Mouse (Mus musculus) lung, postnatal 14 days (tissue): ENCODE results near the gene Ift74.
A peak's percentile ranks its signal among the peaks of the same experiment; 100 is the strongest.
"Not testable (repeated sequence)": the region's sequence is repeated elsewhere in the genome, so short reads cannot be mapped to it uniquely, and the experiment has no call there.

Experiments
- DNase-seq: peaks from one replicate; pipeline ENCODE4 v3.0.0; 2021

The Ift74 gene

DNA sequence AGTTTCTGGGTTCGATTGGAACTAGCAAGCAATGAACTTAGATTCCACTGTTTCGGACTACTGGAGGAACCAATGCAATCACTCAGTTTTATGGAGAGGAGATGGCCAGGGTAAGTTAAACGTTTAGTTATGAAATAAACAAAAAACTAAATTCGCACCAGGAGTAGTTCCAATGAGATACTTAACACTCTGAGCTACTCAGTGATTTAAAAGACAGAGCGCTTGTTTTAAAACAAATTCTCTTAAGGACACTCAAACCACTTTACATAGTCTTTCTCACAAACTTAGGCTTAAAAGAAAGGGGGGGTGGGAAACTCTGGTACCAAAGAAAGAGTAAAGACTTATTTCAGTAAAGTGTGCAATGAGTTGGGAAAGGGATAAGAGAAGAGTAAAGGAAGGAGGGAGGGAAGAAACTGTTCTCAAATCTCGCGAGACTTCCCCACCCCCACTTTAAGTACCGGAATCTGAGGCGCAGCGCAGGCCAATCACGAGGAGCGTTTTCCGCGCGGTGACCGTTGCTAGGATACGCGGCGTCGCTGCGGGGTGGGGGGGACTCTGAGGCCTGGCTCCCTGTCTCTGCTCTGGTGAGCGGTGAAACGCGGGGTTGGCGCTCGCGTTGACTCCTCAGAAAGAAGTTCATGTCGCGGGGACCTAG, at the start of gene Ift74:
Gene Ift74, plus strand, starts transcription at position 520 of the 655 bp plus-strand sequence.
- DNase-seq = peak; percentile 95

DNA sequence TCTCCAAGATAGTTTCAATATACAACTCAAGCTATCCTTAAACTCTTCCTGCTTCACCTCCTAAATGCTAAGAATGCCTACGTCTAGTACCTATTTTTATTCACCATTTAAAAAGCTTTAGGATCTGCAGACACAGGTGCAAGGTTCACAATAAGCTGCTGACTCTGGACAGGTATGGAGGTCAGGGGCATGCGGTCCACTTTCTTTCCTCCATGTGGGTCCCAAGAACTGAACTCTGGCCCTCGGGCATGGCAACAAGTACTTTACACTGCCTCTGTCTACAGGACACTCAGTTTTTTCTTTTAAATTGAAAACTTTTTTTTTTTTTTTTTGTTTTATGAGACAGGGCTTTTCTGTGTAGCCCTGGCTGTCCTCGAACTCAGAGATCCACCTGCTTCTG, 41.6 kb upstream of the Ift74 start:
- DNase-seq = no peak

DNA sequence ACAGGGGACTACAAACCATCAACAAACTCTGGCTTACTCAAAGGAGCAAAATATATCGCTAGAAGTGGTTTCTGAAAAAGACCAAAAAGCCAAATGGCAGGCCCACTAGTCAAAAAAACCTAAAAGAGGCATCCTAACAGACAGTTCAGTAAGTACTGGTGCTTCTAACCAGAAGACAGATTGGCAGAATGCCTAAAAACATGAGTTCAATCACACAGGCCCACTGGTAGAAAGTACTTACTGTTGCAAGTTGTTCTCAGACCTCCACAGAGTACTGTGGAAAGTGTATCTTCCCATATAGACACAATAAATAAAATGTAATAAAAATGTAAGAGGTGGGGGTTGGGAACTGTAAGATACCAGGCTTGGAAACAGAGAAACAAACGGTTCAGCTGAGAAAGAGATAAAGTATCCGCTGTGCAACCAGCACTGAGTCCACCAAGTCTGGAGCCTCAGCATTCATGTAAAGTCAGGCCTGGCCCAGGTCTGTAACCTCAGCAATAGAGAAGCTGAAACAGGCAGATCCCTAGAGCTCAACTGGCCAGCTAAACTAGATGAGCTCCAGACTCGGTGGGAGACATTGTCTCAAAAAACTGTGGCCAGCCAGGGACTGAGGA, 22.4 kb upstream of the Ift74 start:
- no peak for DNase-seq

DNA sequence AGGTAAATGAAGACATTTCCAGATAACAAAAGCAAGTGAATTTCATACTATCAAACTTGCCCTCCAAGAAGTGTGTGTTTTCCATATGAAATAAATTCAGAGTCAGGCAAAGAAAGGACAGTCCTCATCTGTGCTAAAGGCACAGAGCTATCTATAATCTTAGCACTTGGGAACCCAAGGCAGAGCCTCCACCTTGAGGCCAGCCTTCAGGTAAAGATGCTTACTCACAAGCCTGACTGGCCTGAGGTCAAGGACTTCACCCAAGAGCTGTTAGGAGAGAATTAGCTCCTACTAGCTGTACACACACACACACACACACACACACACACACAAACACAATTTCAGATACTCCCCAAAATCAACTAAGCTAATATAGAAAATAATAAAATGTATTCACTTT, 21.6 kb upstream of the Ift74 start:
- DNase-seq = no peak

DNA sequence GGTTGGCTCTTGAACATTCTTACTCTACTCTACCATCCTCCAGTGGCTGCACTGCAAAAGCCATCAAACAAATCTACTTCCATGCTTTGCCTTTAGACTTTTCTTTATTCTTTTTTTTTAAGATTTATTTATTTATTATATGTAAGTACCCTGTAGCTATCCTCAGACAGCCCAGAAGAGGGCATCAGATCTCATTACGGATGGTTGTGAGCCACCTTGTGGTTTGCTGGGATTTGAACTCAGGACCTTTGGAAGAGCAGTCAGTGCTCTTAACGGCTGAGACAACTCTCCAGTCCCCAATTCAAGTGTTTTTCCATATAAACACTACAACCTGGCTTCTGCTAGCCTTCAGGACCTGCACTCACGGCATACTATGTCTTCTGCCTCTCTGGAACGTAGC, 12.9 kb upstream of the Ift74 start:
- DNase-seq = no peak

DNA sequence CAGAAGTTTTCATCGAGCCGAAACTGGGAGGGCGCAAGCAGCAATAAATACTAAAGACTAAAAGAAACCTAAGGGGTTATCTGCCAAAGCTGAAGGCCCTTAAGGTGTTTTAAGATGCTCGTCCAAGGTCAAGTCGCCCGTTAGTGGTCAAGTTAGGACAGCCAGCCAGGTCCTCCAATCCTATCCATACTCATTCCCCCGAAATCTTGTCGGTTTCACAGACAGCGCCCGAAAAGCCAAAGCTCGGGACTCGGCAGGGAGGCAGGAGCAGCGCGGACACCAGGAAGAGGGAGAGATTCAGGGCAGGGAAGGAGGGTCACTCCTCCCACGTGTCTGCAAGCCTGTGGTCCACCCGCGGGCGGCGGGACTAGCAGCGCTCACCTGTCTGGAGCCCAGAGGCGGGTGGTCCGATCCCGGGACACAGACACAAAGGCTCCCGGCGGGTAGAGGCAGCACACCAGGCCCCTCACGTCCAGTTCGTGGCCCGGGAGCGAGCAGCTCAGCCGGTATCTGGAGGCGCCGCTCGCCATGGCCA, 11.7 kb upstream of the Ift74 start:
- no peak for DNase-seq

DNA sequence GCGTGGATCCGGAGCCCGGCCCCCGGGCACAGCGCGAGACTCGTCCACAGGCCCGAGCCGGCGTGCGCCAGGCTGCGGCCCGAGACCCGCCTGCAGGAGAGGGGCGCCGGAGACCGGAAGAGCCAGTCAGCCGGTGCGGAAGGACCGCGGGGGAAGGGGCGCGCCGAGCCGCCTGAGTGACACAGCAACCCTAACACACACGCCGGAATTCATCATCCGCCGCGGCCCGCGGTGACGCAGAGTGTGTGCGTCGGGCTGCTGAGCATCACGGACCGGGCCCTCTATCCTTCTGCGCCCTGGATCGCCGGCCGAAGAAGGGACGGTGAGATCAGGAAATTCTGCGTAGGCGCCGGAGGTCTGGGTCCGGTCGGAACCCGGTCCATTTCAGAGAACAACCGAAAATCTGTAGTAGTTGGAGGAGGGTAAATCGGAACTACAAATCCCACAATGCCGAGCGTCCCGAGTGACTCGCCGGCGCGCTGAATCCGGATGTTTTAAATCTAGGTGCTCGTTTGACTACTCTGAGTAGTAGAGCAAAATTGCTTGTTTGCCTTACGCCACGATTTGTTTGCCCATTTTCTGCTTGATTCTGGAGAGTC, 11.2 kb upstream of the Ift74 start, which contains the start of gene Plaa:
Gene Plaa, minus strand, starts transcription at position 214 of the 599 bp plus-strand sequence.
- peak; percentile 90 for DNase-seq

DNA sequence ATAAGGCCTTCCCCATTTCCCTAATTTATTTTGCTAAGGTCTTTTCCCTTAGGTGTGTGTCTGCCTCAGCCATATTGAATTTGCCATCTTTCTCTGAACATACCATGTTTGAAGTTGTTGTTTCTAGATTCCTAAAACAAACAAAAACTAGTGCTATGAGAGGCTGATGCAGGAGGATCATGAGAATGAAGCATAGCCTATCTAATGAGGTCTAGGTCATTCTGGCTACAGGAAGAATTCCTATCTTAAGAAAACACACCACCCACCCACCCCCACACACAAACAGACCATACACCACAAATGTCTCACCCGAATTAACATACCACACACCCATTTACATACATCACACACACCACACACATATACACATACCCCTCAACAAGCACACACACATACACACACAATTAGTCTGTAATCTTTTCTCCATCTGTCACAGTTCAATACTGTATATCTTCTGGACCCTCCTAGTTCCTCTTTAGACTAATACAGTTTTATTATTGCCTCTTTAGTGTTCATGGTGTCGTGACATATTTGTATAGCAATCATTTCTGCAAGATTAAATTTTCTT, 9.8 kb upstream of the Ift74 start:
- DNase-seq = no peak

DNA sequence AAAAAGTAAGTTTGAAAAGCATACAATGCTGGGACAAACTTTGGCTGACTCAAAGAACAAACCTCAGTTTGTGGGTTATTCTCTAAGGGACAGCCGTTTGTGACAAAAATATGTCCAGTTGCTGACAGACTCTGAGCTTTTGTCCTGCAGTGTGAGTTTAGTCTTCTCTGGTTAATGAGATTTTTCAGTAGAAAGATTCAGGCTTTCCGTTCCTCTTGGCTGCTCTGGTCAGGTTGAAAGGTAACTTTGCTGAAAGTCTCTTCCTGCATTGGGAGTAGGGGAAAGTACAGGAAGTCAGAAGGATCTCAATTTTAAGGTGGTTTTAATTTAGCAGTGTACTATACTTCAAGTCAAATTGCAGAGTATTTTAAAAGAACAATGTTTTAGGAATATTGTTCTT, 8.7 kb upstream of the Ift74 start:
- DNase-seq = no peak

DNA sequence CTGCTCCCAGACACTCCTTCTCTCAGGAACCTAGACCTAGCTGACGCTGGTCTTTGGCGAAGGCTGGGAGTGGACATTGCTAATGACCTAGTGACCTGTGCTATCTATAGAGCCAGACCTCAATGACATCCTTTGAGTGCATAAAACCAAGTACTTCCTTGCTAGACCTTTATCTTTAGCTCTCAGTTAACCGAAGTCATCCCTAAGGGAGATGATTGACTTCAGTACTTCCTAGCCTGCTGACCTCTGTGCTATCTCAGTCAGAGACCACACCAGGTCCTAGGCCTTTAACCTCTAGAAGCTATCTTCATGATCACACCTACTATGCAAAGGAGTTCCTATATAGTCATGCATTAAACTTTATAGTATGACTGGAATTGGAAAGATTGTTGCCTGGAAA, 4.0 kb upstream of the Ift74 start:
- no peak for DNase-seq

DNA sequence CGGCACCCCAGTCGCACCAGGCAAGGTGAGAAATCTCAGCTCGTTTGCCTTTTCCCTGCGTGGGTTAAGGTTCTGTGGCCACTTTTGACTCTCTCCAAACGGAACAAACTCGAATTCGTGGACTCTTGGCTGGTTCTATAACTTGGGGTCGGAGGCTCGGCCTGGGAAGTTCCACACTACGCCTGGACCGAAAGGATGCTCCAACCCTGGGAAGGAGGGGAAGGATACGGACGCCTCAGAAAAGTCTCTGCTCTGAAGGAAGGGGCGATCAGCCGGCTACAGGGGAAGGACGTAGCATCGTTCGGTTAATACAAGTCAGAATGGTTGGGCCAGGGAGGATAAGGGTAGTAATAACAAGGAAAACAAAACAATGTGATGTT, 326 bp downstream of the Ift74 start:
- DNase-seq = no peak

DNA sequence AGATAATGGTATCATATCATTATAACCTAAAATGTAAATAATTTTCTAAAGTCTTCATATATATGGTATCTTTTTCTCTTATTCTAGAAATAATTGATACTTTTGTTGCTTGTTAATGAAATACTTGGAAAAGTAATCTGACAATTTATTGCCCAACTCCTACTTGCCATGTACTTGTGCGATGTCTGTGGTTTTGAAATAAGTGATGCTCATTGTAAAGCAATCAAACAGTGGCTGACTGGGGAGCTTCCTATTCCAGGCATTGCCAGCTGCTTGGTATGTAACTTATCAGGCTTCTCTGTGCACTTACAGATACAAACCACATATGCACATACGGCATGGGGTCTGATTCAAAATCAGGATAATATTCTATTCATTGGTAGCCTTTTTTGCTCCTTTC, 5.8 kb downstream of the Ift74 start:
- no peak for DNase-seq

DNA sequence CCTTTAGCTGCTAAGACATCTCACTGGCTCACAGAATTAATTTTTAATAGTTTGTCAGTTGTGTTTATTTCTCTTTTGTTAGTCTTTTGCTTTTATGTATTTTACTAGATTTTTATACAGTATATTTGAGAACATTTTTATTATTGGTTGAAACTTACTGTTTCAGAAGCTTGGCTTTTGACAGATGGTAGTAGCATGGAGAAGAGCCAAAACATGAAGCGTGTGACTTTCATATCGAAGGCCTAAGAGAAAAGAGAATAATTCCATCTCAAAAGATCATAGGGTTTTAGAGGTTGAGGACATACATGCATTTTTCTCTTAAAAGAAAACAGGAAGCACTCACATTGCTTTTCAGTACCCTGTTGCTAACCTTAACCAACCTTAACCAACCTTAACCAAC, 28.9 kb downstream of the Ift74 start:
- DNase-seq = no peak

DNA sequence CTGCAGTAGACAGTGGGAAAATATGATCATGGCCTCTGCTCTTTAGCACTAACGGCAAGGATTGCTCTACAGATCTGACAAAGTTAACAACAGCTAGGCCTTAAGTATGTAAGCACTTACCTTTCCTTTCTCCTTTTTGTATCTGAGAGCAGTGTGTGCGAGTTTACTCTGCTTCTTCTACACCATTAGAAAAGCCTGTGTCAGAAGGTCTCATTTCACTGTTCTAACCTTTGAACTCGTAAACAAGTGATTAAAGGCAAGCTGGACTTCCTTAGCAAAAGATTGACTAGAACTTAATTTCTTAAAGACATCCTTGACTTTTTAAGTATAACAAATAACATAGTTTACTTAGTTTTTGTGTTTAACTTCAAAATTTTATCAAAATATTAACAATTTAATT, 35.6 kb downstream of the Ift74 start, which contains the start of gene Lrrc19:
Gene Lrrc19, minus strand, starts transcription at position 225 of the 400 bp plus-strand sequence.
- DNase-seq = no peak

DNA sequence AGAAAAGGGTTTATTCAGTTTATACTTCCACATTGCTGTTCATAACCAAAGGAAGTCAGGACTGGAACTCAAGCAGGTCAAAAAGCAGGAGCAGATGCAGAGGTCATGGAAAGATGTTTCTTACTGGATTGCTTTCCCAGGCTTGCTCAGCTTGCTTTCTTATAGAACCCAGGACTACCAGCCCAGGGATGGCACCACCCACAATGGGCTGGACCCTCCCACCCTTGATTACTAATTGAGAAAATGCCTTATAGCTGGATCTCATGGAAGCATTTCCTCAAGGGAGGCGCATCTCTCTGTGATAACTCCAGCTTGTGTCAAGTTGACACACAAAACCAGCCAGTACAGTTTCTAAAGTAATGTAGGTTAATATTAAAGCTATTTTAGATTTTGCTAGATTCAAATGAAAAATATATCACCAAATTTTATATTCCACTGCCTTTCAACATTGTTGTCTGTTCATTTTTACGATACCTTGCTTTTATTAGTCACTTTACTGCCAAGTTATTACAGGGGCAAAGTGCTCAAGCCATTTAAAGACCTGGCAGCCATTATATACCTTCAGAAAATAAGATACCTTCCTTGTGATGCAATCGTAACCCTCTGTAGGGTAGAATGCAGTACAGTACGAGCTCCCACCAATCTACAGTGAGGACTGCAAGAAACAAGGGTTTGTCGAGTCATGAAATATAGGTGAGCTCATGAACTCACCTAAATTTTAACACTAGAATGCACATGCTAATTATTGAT, 36.3 kb downstream of the Ift74 start:
- DNase-seq = not testable (repeated sequence)

DNA sequence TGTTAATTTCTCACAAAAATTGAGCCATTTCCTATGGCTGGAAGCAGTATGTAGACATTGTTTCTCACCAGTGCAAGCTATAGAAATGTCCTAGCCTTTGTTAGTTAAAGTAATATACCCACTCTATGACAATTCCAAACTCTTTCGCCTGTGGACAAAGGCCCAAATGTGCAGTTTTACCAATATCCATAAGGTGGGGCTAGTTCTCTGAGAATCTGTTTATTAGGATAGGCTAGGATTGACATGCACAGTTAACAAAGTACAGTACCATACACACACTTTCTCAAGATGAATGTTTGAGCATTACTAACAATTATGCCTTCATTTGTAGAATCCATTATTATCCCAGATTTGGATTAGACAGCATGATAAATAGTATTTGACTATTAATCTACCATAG, 55.4 kb downstream of the Ift74 start:
- DNase-seq = peak; percentile 37

DNA sequence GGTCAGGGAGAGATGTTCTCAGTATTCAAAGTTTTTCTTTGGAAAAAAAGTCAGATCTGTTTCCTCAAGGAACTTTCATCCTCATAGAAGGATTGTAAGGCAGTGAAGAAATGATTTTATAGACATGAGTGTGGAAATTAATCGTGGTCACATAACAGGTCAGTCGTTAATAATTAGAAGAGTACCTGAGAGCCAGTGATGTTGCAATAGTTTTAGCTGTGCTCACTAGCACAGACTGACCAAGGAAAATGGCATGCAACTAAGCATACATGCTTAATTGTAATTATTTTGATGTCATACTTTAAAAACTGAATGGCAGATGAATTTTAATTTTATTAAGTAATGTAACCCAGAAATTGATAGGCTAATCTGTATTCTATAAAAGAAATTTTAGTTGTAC, 66.4 kb downstream of the Ift74 start:
- no peak for DNase-seq

DNA sequence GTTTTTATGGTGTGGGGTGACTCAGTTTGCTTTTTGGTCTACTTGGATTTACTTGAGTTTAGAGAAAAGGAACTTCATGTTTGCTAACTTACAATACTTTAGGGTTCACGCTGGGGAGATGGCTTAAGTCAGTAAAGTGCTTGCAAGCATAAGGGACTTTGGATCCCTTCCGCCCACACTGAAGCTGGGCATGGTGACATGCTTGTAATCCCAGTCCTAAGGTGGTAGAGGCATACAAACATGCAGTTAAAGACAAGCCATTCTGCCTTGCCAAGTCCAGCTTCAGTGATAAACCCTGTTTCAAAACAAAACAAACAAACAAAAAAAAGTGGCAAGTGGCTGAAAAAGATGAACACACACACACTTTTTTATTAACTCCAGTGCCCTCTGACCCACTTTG, 66.9 kb downstream of the Ift74 start:
- DNase-seq = no peak

DNA sequence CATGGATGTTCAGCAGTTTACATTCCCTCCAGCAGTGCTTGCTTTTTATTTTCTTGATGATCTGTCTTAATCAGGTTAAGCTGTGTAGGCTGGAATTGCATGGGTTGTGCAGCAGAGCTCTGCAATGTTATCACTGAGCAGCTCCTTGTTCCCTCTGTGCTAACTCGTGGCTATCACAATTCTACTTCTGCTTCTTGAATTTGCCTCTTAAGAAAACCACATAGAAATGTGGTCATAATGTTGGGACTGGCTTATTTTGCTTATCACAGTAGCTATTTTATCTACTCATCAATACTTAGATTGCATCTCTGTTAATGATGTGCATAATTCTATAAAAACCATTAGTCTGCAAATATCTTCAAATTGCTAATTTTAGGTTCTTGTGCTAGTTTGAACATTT, 67.7 kb downstream of the Ift74 start:
- no peak for DNase-seq

DNA sequence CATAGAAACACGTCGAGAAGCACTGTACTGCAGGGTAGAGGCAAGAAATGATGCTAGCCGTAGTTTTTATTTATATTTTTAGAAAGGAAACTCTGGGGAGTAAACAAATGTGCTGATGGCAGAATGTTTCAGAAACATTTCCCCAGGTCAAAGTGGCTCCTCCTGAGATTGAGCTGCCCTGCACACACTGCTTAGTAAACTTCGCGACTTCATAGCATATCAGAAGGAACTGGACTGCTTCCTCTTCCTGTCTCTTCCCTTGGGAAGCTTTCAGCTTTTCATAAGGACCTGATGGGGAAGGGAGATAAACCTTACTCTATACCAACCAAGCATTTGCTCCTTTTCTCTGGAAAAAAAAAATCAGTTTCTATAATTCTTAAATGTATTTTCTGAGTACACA, 69.0 kb downstream of the Ift74 start:
- DNase-seq = peak; percentile 8

DNA sequence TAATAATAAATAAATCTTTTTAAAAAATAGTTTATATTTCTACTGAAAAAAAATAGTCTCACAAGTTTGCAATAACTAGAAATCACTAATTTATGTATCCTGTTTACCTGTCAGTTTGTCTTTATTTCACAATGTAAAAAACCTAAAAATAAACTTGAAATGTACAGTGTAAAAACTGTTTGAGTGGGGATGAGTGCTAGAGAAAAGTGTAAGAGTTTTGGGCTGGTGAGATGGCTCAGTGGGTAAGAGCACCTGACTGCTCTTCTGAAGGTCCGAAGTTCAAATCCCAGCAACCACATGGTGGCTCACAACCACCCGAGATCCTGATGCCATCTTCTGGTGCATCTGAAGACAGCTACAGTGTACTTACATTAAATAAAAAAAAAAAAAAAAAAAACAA, 75.5 kb downstream of the Ift74 start:
- DNase-seq = not testable (repeated sequence)

DNA sequence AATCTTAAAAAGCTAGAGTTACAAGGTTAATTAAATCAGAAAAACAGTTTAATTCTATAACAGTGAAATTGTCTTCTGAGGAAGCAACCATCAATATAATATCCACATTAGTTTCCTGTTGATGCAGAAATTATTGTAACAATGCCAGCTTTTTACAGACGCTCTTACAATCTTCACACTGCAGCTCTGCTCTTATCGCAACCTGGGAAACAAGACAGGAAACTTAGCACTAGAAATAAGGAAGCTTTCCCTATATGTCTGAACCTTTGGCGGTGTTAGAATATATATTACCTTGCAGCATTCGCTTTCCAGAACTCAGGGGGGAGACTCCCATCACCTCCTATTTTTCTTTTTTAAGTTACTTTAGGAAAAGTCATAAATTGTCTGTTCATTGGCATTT, 76.8 kb downstream of the Ift74 start:
- no peak for DNase-seq

DNA sequence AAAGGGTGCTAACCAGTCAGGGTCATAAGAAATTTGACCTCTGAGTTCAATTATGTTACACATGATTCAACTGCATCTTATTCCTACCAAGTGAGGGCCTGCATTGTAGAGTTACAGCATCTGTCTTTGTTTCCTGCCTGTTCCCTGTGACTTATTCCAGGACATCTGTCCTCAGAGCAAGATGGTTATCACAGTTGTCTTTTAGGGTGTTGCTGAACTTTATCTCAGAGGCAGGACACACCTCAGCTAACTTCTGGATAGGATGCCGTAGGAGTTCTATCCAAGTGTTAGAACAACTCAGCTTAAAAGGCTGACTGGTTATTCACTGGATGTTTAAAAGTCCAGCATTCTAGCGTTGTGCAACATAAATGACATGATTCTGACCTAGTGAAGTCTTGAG, 77.9 kb downstream of the Ift74 start:
- no peak for DNase-seq
